Mouse (Mus musculus): ENCODE results near the gene Itpr3.

- no peak; the same call in 1 of the 2 replicates for TF ChIP-seq EP300 (IDR thresholded peaks at IDR 0.05)
- no peak for TF ChIP-seq CTCF (IDR thresholded peaks at IDR 0.05)
These were observed 72.7 kb downstream of the Itpr3 start for GRCm38 (mm10) chr17:27129819-27130218.
